Mouse (Mus musculus) neural tube, embryonic 10.5 days (tissue): Measurements from ENCODE around the gene Stac2.

Experiments used
- DNase-seq: peaks from one replicate; pipeline ENCODE4 v3.0.0-alpha.2; 2017; ENCODE audit warnings: low spot score; ENCODE audit errors: extremely low spot score

Gene Stac2

DNA sequence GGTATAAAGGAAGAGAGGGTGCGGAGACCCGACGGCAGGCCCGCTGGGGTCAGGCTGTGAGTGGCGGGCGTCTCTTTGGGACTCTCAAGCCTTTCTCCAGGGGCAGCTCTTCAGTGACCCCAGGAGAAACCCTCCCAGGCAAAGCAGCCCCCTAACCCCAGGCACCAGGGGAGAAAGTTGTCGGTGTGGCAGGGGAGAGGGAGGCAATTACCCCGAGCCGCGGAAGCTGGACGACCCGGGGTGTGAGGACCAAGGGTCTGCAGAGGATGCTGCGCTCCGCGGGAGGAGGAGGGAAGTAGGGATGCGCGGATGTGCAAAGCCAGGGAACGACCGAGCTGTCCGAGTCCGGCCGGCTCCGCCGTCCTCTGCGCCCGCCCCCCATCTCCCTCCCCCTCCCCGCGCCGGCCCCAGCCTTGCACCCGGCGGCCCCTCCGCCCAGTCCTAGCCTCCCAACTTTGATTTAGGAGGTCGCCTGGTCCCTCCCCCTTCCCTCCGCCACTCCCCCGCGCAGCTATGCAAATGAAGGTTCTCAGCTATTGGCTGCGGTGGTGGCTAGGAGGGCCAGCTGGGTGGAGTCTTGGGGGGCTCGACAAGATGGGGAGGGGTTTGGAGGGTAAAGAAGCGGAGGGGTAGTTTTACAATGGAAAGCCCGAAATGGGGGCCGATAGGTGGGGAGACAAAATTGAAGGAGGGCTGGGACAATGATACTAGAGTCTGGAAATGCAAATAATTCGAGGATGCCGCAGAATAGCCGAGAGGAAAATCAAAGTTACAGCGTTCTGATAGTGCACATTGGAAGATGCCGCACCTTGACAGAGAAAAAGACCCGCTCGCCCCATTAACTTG, at the start of gene Stac2:
TSS of gene Stac2 (minus strand) at position 474 of the 846 bp plus-strand sequence.
- peak; percentile 91 for DNase-seq

DNA sequence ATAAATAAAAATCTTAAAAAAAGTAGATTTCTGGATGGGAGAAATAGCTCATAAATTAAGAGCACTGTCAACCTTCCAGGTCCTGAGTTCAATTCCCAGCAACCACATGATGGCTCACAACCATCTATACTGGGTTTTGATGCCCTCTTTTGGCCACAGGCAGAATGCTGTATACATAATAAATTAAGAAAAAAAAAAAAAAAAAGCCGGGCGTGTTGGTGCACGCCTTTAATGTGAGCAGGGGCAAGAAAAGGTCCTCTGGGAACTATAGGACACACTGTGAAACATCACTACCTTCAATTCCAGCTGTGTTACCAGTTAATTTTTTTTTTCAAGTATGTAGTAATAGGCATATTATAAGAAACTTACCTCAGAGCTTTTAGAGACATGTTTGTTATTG, 48.1 kb upstream of the Stac2 start:
- DNase-seq: no peak

DNA sequence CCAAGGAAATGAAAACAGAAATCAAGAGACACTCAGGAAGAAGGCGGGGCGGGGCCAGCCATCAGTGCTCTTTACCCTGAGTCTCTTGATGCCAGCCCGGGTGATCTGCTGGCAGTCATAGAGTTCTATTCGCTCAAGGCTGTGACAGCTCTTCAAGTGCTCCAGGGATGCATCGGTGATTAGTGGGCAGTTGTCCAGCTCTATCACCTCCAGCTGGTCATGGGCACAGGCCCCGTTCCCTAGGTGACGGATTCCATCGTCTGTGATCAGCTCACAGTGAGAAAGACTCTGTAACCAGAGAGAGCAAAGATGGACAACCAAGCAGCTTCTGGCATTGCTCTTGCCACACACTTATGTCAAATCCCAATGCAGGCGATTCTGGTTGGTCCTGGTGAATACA, 37.3 kb upstream of the Stac2 start:
- DNase-seq: no peak

DNA sequence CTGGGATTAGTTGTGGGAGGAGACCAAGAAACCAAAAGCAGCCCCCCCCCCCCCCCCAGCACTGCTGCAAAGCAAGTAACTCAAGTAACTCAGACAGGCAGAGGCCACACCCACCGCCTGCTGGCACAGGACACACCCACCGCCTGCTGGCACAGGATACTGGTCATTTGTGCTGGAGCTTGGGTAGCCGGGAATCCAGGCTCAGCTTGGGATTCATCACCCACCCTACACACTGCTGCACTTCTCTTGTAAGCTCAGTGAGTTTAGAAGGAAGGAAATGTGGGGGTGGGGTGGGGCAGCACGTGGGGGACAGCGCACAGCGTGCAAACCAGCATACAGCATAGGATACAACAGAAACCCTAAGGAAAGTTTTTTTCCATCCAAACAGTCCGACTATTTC, 35.0 kb upstream of the Stac2 start:
- DNase-seq: no peak

DNA sequence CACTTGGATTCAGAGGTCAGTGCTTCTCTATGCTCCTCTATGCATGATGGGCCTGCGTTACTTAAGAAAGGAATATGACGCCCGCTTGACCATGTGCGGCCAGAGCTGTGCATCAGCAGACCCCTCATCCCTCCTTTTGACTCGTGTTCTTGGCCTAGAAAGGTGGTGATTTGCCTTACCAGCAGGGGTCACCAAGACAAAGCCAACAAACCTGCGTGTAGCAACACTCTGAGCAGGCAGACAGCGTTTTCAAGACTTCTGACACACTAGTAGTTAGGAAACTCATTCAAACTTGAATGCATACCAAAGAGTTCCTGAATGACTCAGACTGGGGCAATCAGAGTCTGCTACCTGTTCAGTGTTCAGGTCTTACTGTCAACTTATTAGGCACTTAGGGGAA, 33.3 kb upstream of the Stac2 start:
- no peak for DNase-seq

DNA sequence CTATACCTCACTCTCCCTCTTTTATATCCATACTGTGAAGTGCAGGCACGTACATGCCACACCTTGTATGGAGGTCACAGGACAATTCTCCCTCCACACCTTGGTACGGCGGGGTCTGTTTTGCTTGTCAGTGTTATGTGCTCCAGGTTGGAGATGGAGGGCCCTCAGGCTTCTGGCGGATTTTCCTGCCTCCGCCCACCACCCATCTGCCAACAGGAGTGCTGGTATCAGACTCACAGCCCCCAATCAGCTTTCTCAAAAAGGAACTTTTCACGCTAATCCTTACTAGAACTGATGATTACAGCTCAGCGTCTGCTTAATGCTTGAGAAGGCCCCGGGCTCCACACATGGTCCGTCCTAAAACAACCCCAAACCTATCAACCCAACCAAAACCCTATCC, 32.9 kb upstream of the Stac2 start:
- DNase-seq: no peak

DNA sequence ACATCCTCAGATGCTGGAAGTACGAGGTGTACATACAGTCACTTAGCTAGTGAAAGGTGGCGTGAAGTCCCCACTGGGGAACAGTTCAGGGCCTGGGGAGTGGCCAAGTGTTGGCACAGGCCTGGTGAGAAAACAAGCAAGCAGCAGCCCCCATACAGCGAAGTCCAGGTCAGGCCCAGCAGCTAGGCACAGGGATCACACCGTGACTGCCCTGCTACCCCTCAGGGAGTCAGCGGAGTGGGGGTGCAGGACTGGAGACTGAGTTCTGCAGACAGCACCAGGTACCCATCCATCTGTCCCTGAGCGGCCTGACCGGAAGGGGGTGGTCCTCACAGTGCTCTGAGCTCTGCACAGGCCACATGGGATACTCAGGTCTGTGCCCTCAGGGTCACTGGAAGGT, 29.5 kb upstream of the Stac2 start:
- DNase-seq: no peak

DNA sequence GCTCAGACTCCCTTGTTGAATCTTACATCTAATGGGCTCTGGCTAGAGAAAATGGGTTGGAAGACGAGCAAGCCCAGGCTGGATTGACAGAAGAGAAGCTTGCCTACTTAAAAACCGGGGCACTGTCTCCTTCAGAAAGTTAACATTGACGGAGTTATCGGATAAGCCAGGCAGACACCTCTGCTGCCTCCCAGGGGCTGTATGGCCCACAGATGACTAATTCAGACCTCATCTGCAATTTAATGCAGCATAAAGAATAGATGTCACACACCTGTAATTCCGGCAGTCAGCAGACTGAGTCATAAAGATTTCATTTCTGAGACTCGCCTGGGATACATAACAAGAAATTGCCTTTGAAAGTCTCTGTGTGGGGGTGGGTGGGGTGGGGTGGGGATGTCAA, 27.2 kb upstream of the Stac2 start:
- no peak for DNase-seq

DNA sequence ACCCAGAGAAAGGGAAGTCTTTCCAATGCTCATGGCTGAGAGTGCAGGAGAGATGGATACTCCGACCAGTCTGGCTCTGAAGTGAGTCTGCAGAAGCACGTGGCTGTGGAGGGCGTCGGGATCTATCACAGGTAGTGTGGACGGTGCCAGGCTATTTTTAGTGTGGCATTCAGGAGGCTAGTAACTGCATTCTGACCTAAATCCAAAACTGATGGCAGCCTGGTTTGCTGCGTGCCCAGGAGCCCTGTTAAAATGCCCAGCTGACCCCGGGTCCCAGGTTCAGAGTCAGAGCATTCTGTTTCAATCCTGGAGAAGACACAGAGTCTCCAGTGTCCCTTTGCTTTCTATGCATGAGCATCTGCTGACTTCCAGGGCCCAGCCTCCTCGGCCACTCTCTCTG, 23.8 kb upstream of the Stac2 start:
- no peak for DNase-seq

DNA sequence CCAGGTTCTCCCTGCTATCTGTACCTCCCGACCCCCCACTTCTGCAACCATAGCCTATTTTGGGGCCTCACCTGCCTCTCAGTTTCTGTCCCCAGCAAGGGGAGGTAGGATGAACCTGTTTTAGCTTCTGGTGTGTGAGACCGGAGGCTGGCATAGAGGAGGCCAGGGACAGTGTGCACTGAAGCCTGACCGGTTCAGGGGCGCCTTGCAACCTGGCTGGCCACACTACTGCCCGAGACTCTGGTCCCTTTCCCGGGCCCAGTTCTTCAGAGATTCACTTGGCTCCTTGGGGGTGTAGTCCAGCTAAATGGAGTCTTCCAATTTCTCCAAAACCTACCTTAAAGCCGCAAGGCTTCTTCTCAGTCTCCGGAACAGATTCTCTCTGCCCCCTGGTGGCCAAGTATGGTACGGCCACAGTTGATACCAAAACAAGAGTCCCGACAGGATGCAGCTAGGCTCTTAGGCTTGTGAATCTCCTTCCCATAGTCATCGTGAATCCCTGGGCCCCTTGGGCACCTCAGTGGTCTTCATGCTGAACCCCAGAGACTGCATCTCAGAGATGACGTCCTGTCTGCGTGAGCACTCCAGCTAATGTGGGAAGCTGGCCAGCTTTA, 22.0 kb upstream of the Stac2 start:
- DNase-seq: peak; percentile 92

DNA sequence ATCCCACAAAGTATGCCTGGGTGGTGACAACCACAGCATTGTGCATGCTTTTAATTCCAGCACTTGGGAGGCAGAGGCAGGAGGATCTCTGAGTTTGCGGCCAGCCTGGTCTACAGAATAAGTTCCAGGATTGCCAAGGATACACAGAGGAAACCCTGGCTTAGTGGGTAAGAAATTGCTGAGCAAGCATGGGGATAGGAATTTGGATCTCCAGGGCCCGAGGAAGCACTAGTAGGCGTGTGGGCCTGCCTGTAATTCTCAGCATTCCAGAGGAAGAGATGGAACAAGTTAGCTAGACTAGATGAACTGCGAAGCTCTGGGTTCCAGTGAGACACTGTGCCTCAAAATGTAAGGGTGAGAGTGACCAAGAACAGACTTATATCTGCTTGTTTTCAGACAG, 20.2 kb upstream of the Stac2 start:
- no peak for DNase-seq

DNA sequence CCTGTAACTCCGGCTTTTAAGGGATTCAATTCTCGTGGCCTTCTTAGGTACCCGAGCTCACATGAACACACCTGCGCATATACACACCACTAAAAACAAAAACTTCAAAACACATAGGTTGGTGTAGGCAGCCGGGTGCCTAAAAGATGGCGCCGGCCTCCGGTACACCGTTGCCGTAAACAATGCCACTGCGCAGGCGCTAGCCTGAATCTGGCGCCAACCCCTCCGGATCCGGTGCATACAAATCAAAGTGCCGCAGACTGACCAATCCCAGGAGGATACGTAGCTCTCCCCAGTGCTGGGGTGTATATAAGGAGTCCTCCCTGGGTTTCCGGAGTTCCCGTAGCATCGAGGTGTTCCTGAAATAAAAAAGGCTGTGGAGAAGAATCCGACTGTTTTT, 14.0 kb upstream of the Stac2 start:
- DNase-seq: no peak

DNA sequence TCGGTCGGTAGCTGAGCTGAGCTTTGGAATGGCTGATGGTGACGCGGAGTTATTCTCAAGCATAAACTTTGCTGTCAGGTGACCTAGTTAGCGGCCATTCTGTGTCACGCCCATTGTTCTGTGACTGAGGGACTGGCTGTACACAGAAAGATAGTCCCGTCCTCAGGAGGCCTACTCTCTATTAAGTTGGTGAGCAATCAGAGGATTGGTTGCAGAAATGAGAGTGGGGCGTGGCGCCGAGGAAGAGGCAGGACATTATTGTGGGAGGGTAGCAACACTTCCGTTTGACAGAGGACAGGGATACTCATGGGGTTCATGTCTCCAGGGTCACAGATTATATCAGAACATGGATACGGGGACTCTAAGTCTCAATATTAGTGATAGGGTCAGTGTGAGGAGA, 12.9 kb upstream of the Stac2 start:
- no peak for DNase-seq

DNA sequence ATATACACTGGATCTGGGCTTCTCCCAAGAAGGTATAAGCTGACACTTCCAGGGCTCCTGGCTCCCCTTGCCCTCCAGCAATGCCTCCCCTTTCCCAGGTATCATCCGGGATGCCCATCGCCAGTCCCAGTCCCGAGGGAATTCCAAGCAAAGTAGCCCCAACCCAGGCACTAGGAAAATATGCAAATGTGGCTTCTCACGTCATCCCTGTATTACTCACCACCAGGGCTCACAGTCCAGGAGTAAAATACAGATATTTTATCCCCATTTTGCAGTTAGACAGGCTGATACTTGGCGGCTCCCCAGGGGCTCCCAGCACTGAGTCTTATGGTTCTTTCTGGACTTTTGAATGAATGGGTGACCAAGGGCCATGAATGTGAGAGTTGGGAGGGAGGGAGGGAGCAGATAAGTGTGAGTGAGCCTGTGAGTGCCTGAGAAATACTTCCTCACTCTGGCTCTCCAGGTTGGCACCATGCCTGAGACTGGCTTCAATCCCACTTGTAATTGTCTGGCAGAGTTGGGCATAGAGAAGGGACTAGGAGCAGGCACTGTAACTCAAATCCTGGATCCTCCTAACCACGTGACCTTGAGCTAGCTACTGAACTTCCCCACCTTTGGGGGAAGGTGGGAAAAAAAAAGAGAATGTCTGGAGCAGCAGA, 8.8 kb upstream of the Stac2 start:
- no peak for DNase-seq

DNA sequence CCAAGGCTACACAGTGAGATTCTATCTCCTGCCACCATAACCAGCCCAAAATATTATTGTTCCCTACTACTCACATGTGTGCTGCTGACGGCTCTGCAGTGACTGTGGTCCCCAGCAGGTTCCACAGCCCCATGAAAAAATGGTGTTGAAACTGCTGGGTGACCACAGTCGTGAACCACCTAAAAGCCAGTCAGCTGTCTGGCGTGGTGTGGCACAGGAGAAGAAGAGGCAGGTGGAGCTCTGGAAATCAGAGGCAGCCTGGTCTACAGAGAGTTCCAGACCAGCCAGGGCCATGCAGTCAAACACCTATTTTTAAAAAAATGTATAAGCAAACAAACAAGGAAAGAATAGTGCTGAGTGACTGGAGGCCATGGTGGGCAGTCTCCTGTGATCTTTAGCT, 8.2 kb upstream of the Stac2 start:
- no peak for DNase-seq

DNA sequence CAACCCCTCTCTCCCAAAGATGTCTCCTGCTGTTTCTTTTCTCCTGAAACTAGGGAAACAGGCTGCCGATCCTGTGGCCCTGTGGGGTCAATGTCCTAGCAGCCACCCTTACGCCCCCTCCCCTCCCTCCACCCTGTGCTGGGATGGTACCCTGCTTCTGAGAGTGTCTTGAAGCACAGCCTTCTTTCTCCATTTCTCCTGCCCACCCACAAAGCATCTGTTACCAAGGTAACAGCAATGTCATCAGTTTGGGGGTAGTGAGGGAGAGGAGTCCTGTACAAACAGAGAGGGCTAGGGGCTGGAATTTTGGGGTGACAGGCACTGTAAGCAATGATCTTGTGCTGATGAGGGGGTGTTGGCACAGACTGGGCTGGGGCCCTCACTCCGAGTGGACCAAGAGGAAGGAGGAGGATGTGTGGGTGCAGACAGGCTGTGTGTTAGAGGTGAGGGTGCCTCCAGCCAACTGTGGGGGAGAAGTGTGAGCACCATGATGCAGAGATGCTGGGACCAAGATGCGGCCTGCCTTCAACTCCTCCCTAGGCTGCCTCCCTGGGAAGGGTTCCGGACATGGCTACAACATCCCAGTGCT, 6.9 kb upstream of the Stac2 start:
- no peak for DNase-seq

DNA sequence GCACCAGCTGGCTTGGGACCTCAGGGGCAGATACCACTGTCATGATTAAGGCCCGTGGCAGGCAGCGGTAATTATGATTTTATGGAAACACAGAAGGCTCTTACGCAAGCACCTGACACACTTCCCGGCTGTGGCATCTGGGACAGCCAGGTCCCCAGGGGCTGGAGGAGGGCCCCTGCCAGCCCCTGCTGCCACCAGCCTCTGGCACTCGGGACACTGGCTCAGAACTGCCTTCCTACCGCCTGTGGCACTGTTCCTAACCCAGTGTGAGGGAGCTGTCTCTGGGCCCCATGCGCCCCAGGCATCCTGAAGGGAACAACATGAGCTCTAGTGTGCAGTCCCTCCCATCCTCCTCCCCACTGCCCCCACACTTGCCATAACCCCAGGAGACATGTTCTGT, 6.4 kb upstream of the Stac2 start:
- DNase-seq: no peak

DNA sequence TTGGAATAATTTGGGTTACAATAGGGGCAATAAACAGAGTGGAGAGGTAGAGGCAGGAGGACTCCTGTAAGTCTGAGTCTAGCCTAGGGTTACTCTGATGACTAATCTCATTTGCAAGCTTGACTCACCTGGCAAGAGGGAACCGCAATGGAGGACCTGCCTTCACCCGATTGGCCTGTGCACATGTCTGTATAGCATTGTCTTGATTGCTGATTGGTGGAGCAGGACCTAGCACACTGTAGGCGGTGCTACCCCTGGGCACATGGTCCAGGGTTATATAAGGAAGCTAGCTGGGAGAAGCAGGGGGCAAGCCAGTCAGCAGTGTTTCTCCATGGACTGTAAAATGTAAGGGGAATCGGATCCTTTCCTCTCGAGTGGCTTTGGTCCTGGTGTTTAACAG, 4.7 kb upstream of the Stac2 start:
- no peak for DNase-seq

DNA sequence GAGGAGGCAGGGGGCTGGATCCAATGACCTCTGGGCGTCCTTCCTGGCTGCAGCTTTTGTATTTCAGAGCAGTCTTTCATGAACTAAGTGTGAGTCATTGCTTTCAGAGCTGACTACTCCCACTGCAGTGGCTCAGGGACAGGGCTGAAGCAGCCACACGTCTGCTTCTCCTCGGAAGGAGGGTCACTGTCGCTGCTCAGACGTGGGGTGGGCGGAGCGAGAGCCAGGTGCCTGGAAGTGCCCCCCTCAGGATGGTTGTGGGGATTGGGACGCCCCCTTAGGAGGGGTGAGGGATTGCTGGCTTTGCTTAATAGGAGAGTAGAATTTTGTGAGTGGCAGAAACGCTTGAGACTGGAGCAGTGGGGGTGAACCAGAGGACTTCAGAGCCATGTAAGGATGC, 4.2 kb upstream of the Stac2 start:
- DNase-seq: no peak

DNA sequence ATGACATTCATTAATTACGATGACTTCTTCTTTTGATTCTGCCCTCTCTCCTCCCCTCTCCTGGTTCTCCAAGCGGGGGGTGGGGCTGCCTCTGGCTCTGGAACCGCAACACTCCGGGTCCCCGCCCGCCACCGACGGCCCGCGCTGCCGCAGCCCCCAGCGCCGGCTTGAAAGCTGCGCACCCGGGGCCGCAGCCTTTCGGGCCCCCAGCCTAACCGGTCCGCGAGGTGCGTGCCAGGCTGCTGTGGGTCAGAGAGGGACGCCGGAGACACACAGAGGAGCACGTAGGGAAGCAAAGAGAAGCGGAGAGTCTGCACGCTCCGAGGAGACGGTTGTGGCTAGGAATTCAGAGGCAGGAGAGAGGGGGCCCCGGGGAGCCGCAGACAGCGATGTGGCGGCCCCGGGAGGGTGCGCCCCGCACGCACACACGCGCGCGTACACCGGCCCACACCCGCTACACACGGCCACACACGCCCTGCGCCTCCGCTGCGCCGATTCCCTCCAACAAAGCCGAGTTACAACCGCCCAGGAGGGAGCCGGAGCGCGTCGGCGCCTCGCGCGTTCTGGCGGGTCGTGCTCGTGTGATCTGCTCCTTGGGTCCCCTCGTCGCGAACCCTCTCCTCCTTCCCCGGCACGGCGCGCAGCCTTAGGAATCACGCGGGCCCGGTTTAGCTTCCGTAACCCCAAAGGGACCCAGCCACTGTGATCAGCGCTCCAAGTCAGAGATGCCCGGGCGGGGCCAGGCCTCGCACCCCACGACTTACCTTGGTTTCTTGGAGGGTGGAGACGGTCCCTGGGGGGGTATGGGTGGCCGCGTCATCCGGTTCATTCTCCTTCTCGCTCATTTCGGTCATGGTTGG, 903 bp downstream of the Stac2 start:
- DNase-seq: peak; percentile 59

DNA sequence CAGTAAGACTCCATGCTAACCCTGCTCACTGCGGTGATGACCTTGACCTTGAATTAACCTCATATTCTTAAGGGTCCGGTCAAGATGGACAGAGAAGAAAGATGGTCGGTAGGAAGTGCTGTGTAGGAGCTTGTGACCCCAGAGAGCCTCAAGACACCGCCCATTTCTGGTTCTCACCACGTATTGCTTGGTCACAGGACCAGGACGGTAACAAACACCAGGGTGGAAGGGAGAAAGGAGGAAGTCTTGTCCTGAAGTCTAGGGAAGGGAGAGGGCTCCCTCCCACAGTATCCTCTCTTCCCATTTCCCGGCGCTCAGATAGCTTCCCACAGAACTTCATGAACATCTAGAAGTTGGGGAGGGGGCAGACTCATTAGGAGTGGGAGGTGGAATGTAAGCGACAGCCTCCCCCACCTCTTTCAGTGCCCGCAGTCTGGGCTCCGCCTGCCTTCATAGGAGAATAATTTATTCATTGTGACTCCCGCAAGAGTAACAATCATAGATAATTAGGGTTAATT, 1.6 kb downstream of the Stac2 start:
- no peak for DNase-seq
